Mouse (Mus musculus): ENCODE results near the gene Ttc7b. TPM values are rescaled to one million over a fixed set of nuclear protein-coding genes. Genes with fewer than 3 reads are reported as not detected.

Ttc7b gene
- polyA plus RNA-seq, 1 experiment = 18.2 TPM

DNA sequence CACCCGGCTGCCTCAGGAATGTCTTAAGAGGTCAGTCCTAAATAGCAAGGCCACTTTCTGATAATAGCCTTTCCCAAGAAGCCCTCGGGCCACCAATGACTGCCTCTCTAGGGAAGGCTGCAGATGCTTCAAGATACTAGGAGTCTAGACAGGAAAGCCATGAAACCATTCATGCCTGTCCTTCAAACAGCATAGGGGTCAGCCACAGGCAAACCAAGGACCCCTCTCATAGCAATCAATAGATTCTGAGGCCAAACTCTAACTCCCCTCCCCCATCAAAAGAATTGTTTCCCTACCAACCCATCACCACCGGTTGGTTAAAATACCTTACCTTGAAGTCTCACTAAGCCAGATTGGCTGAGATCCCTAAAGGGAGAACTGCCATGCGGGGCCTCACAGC, 5.1 kb downstream of the Ttc7b start:
- Histone ChIP-seq H3K27me3 (ENCODE audit: control insufficient read depth, insufficient read depth, insufficient read length) (no peaks in the 10 kb centered on the region), H3K79me2 (ENCODE audit: control insufficient read depth, insufficient read depth) (no peaks in the 10 kb centered on the region), H3K36me3 (ENCODE audit: control insufficient read depth, insufficient read depth) (no peaks in the 10 kb centered on the region), H3K4me3 (no peak overlapping the region), H3K4me2 (ENCODE audit: low read depth) (no peak overlapping the region), H3ac (ENCODE audit: control insufficient read depth, insufficient read length) (no peak overlapping the region)
- TF ChIP-seq MAX (IDR thresholded peaks at IDR 0.05; ENCODE audit: low read depth) (no peak), USF1 (IDR thresholded peaks at IDR 0.05; ENCODE audit: low read depth) (no peak), TCF12 (IDR thresholded peaks at IDR 0.05; ENCODE audit: insufficient read depth, poor library complexity, severe bottlenecking) (no peak), TCF3 (IDR thresholded peaks at IDR 0.05; ENCODE audit: insufficient read length, low read depth) (no peak), POLR2A (IDR thresholded peaks at IDR 0.05; ENCODE audit: insufficient read length, low read depth) (no peak), POLR2AphosphoS2 (IDR thresholded peaks at IDR 0.05; ENCODE audit: insufficient read length, low read depth) (no peak), E2F4 (IDR thresholded peaks at IDR 0.05; ENCODE audit: insufficient read depth) (no peak), MYOG (IDR thresholded peaks at IDR 0.05; ENCODE audit: control insufficient read depth in 1 of 3, insufficient read depth in 1 of 3, insufficient read length in 2 of 3, low read depth in 2 of 3) (no peak), SRF (IDR thresholded peaks at IDR 0.05; ENCODE audit: control insufficient read depth, insufficient read length, low read depth) (no peak), MYOD1 (IDR thresholded peaks at IDR 0.05; ENCODE audit: control insufficient read depth in 1 of 3, insufficient read length in 2 of 3, low read depth in 2 of 3) (no peak), CEBPB (IDR thresholded peaks at IDR 0.05; ENCODE audit: insufficient read depth, poor library complexity, severe bottlenecking) (no peak), REST (IDR thresholded peaks at IDR 0.05; ENCODE audit: insufficient read depth, insufficient read length) (no peak)

- TF ChIP-seq CEBPB (IDR thresholded peaks at IDR 0.05; ENCODE audit: insufficient read depth, poor library complexity, severe bottlenecking) (no peak), MYOG (IDR thresholded peaks at IDR 0.05; ENCODE audit: control insufficient read depth in 1 of 3, insufficient read depth in 1 of 3, insufficient read length in 2 of 3, low read depth in 2 of 3) (no peak), POLR2A (IDR thresholded peaks at IDR 0.05; ENCODE audit: insufficient read length, low read depth) (no peak), MYOD1 (IDR thresholded peaks at IDR 0.05; ENCODE audit: control insufficient read depth in 1 of 3, insufficient read length in 2 of 3, low read depth in 2 of 3) (no peak), E2F4 (IDR thresholded peaks at IDR 0.05; ENCODE audit: insufficient read depth) (no peak), TCF12 (IDR thresholded peaks at IDR 0.05; ENCODE audit: insufficient read depth, poor library complexity, severe bottlenecking) (no peak), REST (IDR thresholded peaks at IDR 0.05; ENCODE audit: insufficient read depth, insufficient read length) (no peak), TCF3 (IDR thresholded peaks at IDR 0.05; ENCODE audit: insufficient read length, low read depth) (no peak), POLR2AphosphoS2 (IDR thresholded peaks at IDR 0.05; ENCODE audit: insufficient read length, low read depth) (no peak), MAX (IDR thresholded peaks at IDR 0.05; ENCODE audit: low read depth) (no peak), USF1 (IDR thresholded peaks at IDR 0.05; ENCODE audit: low read depth) (no peak), SRF (IDR thresholded peaks at IDR 0.05; ENCODE audit: control insufficient read depth, insufficient read length, low read depth) (no peak)
- H3K79me2 ChIP-seq (ENCODE audit: control insufficient read depth, insufficient read depth) = no peaks in the 10 kb centered on the region
- H3K36me3 ChIP-seq (ENCODE audit: control insufficient read depth, insufficient read depth) = no peaks in the 10 kb centered on the region
- no peak overlapping the region for H3K4me3 ChIP-seq
- H3K4me2 ChIP-seq (ENCODE audit: low read depth) = no peak overlapping the region
- no peaks in the 10 kb centered on the region for H3K27me3 ChIP-seq (ENCODE audit: control insufficient read depth, insufficient read depth, insufficient read length)
- no peak overlapping the region for H3ac ChIP-seq (ENCODE audit: control insufficient read depth, insufficient read length)
Measured at GRCm38 (mm10) chr12:100514611-100515010, 6.0 kb downstream of the Ttc7b start.

- no peak overlapping the region for H3K4me3 ChIP-seq
- H3ac ChIP-seq (ENCODE audit: control insufficient read depth, insufficient read length) = no peak overlapping the region
Measured at GRCm38 (mm10) chr12:100513131-100513530, 7.5 kb downstream of the Ttc7b start.

GRCm38 (mm10) chr12:100512641-100513040, 8.0 kb downstream of the Ttc7b start:
- Histone ChIP-seq H3K4me3 (no peak overlapping the region), H3ac (ENCODE audit: control insufficient read depth, insufficient read length) (no peak overlapping the region), H3K4me2 (ENCODE audit: low read depth) (no peak overlapping the region), H3K27me3 (ENCODE audit: control insufficient read depth, insufficient read depth, insufficient read length) (no peaks in the 10 kb centered on the region), H3K36me3 (ENCODE audit: control insufficient read depth, insufficient read depth) (no peaks in the 10 kb centered on the region), H3K79me2 (ENCODE audit: control insufficient read depth, insufficient read depth) (no peaks in the 10 kb centered on the region)
- no peak for TF ChIP-seq POLR2AphosphoS2 (IDR thresholded peaks at IDR 0.05; ENCODE audit: insufficient read length, low read depth)
- no peak for TF ChIP-seq MAX (IDR thresholded peaks at IDR 0.05; ENCODE audit: low read depth)
- TF ChIP-seq TCF3 (IDR thresholded peaks at IDR 0.05; ENCODE audit: insufficient read length, low read depth) = no peak
- no peak for TF ChIP-seq E2F4 (IDR thresholded peaks at IDR 0.05; ENCODE audit: insufficient read depth)
- no peak for TF ChIP-seq REST (IDR thresholded peaks at IDR 0.05; ENCODE audit: insufficient read depth, insufficient read length)
- TF ChIP-seq POLR2A (IDR thresholded peaks at IDR 0.05; ENCODE audit: insufficient read length, low read depth) = no peak
- TF ChIP-seq CEBPB (IDR thresholded peaks at IDR 0.05; ENCODE audit: insufficient read depth, poor library complexity, severe bottlenecking) = no peak

More at GRCm38 (mm10) chr12:100513131-100513530, 7.5 kb downstream of the Ttc7b start:
- Histone ChIP-seq H3K27me3 (ENCODE audit: control insufficient read depth, insufficient read depth, insufficient read length) (no peaks in the 10 kb centered on the region), H3K4me2 (ENCODE audit: low read depth) (no peak overlapping the region), H3K36me3 (ENCODE audit: control insufficient read depth, insufficient read depth) (no peaks in the 10 kb centered on the region), H3K79me2 (ENCODE audit: control insufficient read depth, insufficient read depth) (no peaks in the 10 kb centered on the region)
- TF ChIP-seq USF1 (IDR thresholded peaks at IDR 0.05; ENCODE audit: low read depth) (no peak), CEBPB (IDR thresholded peaks at IDR 0.05; ENCODE audit: insufficient read depth, poor library complexity, severe bottlenecking) (no peak), TCF3 (IDR thresholded peaks at IDR 0.05; ENCODE audit: insufficient read length, low read depth) (no peak), E2F4 (IDR thresholded peaks at IDR 0.05; ENCODE audit: insufficient read depth) (no peak), POLR2AphosphoS2 (IDR thresholded peaks at IDR 0.05; ENCODE audit: insufficient read length, low read depth) (no peak), TCF12 (IDR thresholded peaks at IDR 0.05; ENCODE audit: insufficient read depth, poor library complexity, severe bottlenecking) (no peak), REST (IDR thresholded peaks at IDR 0.05; ENCODE audit: insufficient read depth, insufficient read length) (no peak), MAX (IDR thresholded peaks at IDR 0.05; ENCODE audit: low read depth) (no peak), MYOD1 (IDR thresholded peaks at IDR 0.05; ENCODE audit: control insufficient read depth in 1 of 3, insufficient read length in 2 of 3, low read depth in 2 of 3) (no peak), SRF (IDR thresholded peaks at IDR 0.05; ENCODE audit: control insufficient read depth, insufficient read length, low read depth) (no peak), MYOG (IDR thresholded peaks at IDR 0.05; ENCODE audit: control insufficient read depth in 1 of 3, insufficient read depth in 1 of 3, insufficient read length in 2 of 3, low read depth in 2 of 3) (no peak), POLR2A (IDR thresholded peaks at IDR 0.05; ENCODE audit: insufficient read length, low read depth) (no peak)
